Mouse (Mus musculus) embryo, embryonic 10 days (tissue): ENCODE measurements around the gene Pced1b.

ENCODE experiments used
- DNase-seq: peaks from one replicate; pipeline ENCODE4 v3.0.0-alpha.2; 2015; ENCODE audit warnings: low spot score

Gene Pced1b

GRCm38 (mm10) chr15:97397793-97398192 lies 150.9 kb downstream of the Pced1b start:
- no peak for DNase-seq

GRCm38 (mm10) chr15:97400866-97401265 lies 154.0 kb downstream of the Pced1b start:
- DNase-seq = no peak

- no peak for DNase-seq
Measured at GRCm38 (mm10) chr15:97404483-97404882, 157.6 kb downstream of the Pced1b start.

GRCm38 (mm10) chr15:97404998-97405397 lies 158.1 kb downstream of the Pced1b start:
- DNase-seq = no peak

- no peak for DNase-seq
Measured at GRCm38 (mm10) chr15:97406105-97406504, 159.2 kb downstream of the Pced1b start.

- no peak for DNase-seq
Measured at GRCm38 (mm10) chr15:97407496-97408454, 160.9 kb downstream of the Pced1b start.

- DNase-seq = no peak
Measured at GRCm38 (mm10) chr15:97411136-97411535, 164.2 kb downstream of the Pced1b start.

- no peak for DNase-seq
Measured at GRCm38 (mm10) chr15:97411671-97412070, 164.8 kb downstream of the Pced1b start.

GRCm38 (mm10) chr15:97412308-97412707 lies 165.4 kb downstream of the Pced1b start:
- DNase-seq = no peak

- no peak for DNase-seq
Measured at GRCm38 (mm10) chr15:97412861-97413260, 166.0 kb downstream of the Pced1b start.

- no peak for DNase-seq
Measured at GRCm38 (mm10) chr15:97414718-97415413, 168.0 kb downstream of the Pced1b start.

GRCm38 (mm10) chr15:97415426-97415946 lies 168.6 kb downstream of the Pced1b start:
- no peak for DNase-seq

GRCm38 (mm10) chr15:97420292-97420691 lies 173.4 kb downstream of the Pced1b start:
- no peak for DNase-seq

- no peak for DNase-seq
Measured at GRCm38 (mm10) chr15:97421533-97421932, 174.6 kb downstream of the Pced1b start.

GRCm38 (mm10) chr15:97422212-97422944 lies 175.5 kb downstream of the Pced1b start:
- no peak for DNase-seq

GRCm38 (mm10) chr15:97424375-97424774 lies 177.5 kb downstream of the Pced1b start:
- no peak for DNase-seq

GRCm38 (mm10) chr15:97424961-97425360 lies 178.1 kb downstream of the Pced1b start:
- DNase-seq = no peak

- DNase-seq = no peak
Measured at GRCm38 (mm10) chr15:97429201-97429900, 182.4 kb downstream of the Pced1b start.

GRCm38 (mm10) chr15:97431533-97431932 lies 184.6 kb downstream of the Pced1b start:
- DNase-seq = no peak

GRCm38 (mm10) chr15:97432221-97432620 lies 185.3 kb downstream of the Pced1b start:
- DNase-seq = no peak
